Mouse (Mus musculus) cerebellum, adult (tissue): Measurements from ENCODE around the gene Apol9a.

ENCODE experiments used
- ATAC-seq: cut with Nextera tagmentation; 2 replicates; pipeline ENCODE4 v1.9.2; 2017; ENCODE audit warnings: mild to moderate bottlenecking, moderate library complexity, mixed read lengths; ENCODE audit not compliant: insufficient number of reproducible peaks, low FRiP score, low TSS enrichment

Gene Apol9a

GRCm38 (mm10) chr15:77379921-77380320, 31.0 kb downstream of the Apol9a start:
- no peak for ATAC-seq

GRCm38 (mm10) chr15:77377419-77377818, 33.5 kb downstream of the Apol9a start:
- ATAC-seq = no peak

DNA sequence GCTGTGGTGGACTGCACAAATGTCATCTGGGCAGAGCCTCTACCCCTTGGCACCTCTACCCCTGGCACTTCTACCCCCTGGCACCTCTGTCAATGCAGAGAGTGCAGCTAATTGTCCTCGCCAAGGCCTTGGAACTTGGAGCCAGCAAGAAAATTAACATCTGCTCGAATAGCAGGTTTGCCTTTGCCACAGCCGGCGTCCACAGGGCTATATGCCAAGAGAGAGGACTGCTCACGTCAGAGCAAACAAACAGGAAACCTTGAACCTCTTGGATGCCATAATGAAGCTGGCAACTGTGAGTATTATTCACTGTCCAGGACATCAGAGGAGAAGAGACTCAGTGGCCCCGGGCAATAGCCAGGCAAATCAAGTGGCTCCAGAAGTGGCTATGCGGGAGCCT, 34.0 kb downstream of the Apol9a start:
- ATAC-seq = no peak

- ATAC-seq = no peak
Measured at GRCm38 (mm10) chr15:77370588-77370987, 40.3 kb downstream of the Apol9a start.

GRCm38 (mm10) chr15:77369981-77370380, 41.0 kb downstream of the Apol9a start:
- ATAC-seq = no peak

GRCm38 (mm10) chr15:77368818-77369320, 42.1 kb downstream of the Apol9a start:
- no peak for ATAC-seq

DNA sequence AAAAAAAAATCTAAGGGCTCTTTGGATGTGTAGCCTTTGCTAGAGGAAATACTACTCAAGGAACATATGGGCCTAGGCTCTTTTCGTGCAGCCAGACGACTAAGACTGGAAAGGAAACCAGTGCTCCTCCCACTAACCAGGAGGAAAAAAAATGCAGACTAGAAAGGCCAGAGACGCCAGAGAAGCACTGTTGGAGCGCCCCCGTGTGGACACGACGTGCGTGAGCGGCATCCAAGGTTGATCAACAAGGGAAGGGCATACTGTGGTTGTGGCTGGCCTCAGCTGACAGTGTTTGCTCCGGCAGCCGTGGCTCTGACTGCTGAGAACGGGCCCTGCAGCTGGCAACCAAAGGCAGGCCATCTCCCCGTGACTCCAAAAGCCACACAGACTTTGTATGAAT, 42.8 kb downstream of the Apol9a start:
- peak; percentile 64 for ATAC-seq

- ATAC-seq = no peak
Measured at GRCm38 (mm10) chr15:77367504-77367903, 43.4 kb downstream of the Apol9a start.

GRCm38 (mm10) chr15:77366706-77367484, 44.0 kb downstream of the Apol9a start:
- peak; percentile 60; the same call in 1 of the 2 replicates for ATAC-seq

- ATAC-seq = no peak
Measured at GRCm38 (mm10) chr15:77365700-77366570, 45.0 kb downstream of the Apol9a start.

DNA sequence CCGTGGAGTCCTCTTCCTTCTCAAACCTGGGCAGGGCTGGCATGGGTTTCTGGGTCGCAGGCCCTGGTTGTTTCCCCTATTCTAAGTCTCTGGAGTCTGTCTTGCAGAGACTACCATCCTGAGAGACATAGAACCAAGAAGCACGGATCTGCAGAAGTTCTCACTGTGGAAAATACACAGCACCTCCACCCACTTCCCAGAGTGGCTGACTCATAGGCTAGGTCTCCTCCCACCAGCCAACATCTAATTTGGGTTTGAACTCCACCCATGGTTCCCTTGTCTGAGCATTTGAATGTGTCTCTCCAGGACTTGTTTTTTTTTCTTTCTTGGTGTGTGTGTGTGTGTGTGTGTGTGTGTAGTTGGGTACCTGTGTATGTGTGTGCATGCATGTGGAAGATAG, 46.9 kb downstream of the Apol9a start:
- no peak for ATAC-seq

GRCm38 (mm10) chr15:77363578-77363977, 47.4 kb downstream of the Apol9a start:
- no peak for ATAC-seq

- no peak for ATAC-seq
Measured at GRCm38 (mm10) chr15:77362952-77363351, 48.0 kb downstream of the Apol9a start.

DNA sequence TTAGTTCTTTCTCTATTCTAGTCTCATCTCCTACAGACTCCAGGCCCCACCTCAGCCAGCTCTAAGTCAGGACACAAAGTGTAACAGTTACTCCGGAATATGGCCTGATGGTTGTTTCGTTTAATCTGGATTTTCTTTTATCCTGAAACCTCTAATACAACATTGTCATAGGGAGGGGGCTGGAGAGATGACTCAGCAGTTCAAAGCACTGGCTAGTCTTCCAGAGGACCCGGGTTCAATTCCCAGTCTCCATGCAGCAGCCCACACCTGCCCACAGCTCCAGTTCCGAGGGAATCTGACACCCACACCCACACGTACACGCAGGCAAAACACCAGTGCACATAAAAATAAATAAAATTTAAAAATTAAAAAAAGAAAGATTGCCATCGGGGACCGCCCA, 51.0 kb downstream of the Apol9a start:
- no peak for ATAC-seq

- ATAC-seq = no peak
Measured at GRCm38 (mm10) chr15:77359486-77359885, 51.4 kb downstream of the Apol9a start.

GRCm38 (mm10) chr15:77359084-77359483, 51.9 kb downstream of the Apol9a start:
- ATAC-seq = no peak

DNA sequence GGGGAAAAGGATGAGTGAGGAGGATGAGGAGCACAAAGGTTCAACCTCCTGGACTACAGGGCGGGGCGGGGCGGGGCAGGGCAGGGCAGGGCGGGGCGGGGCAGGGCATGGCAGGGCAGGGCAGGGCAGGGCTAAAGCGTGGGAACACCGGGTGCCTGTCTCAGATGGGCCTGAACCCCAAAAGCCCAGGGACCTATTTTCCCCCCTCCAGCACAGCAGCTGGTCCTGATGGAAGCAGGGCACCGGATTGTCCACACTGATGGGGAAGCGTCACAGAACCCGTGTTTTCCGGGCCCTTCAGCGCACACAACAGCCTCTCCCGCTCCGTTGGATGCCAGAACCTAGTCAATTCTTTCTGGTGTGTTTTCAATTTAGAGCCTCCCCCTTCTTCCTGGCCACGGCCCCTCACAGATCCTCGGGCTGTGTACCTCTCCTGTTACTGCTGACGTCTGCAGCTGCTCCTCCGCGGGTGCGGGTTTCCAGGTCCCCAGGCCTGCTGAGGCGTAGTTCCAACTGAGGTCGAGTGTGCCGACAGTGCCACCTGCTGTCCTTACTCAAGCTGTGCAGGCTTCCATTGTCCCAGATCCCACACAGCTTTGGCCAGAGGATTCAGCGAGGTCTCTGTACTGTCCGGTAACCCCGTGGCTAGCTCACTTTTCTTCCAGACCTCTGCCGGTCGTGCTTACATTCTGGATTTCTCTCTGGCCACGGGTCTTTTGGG, 52.5 kb downstream of the Apol9a start:
- ATAC-seq = peak; percentile 72

- ATAC-seq = no peak
Measured at GRCm38 (mm10) chr15:77356248-77356810, 54.6 kb downstream of the Apol9a start.

- 0 out of 2 replicates have a peak, but pooled peaks have one; percentile 26 for ATAC-seq
Measured at GRCm38 (mm10) chr15:77354848-77355551, 55.9 kb downstream of the Apol9a start.

- 0 out of 2 replicates have a peak, but pooled peaks have one; percentile 22 for ATAC-seq
Measured at GRCm38 (mm10) chr15:77354496-77354847, 56.5 kb downstream of the Apol9a start.
